Mouse (Mus musculus): Measurements from ENCODE around the gene Gm49425.

DNA sequence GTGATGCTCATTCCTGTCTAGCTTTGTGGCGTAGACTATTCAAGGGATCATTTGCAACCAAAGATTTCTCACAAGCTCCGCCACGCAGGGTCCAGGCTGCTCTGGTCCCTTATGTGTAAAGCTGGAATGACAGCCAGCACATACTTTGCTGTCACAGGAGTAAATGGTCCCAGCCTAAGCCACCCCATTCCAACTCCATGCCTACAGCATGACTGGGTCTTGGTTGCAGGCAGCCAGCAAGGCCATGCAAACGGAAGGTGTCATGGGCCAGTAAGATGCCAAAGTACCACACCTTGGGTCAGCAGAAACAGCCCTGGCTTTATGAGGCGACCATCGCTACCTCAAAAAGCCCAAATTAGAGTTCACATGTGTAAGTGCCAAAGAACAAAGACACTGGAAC lies 23.3 kb downstream of the Gm49425 start:
- TF ChIP-seq EP300 (IDR thresholded peaks at IDR 0.05; ENCODE audit: low read depth): no peak
- no peak for TF ChIP-seq CTCF (IDR thresholded peaks at IDR 0.05; ENCODE audit: low read depth)
